12 mouse cellular contexts compared by ENCODE assay signal in genomic region chr12:45072185-45072584, GRCm38 (mm10). TPM values are rescaled to one million over a fixed set of nuclear protein-coding genes. Genes with fewer than 3 reads are reported as not detected.
DNase-seq lines count a peak whose midpoint lies in the region; ATAC-seq lines count a peak whose summit lies in the region.
"Had no signal": no experiment of that assay in that cellular context is flagged by ENCODE, and none has a peak within 500 bp of the region (broad histone marks: within the 10 kb centered on the region; RNA-seq: fewer than 3 reads in every experiment).

No protein-coding gene starts in this region.

- H3K4me3 ChIP-seq in heart, embryonic 12.5 days = no peak overlapping the region
- H3K4me3 ChIP-seq in heart, embryonic 11.5 days (ENCODE audit: low read depth, low read length) = no peak overlapping the region
- peak overlapping the region; percentile 5; the same call in 1 of the 2 replicates for H3K4me3 ChIP-seq in brown adipose tissue, adult 24 weeks (ENCODE audit: insufficient read depth, low read depth, low read length)

- WGBS in heart, embryonic 12.5 days = 42% methylated on average over 3 of the region's 3 CpGs
- WGBS in heart, embryonic 11.5 days (ENCODE audit: insufficient replicate concordance) = 41% methylated on average over 3 of the region's 3 CpGs

- no peaks in the 10 kb centered on the region for H3K27me3 ChIP-seq in heart, embryonic 12.5 days (replicated peaks)
- H3K27me3 ChIP-seq in heart, embryonic 11.5 days (ENCODE audit: control insufficient read depth, insufficient read depth, low read length) = no peaks in the 10 kb centered on the region

- H3K36me3 ChIP-seq in heart, embryonic 12.5 days = no peaks in the 10 kb centered on the region
- no peaks in the 10 kb centered on the region for H3K36me3 ChIP-seq in heart, embryonic 11.5 days (ENCODE audit: control insufficient read depth, insufficient read depth, low read length)
- H3K36me3 ChIP-seq: G1E; midbrain, embryonic 12.5 days had no signal

- no peak overlapping the region for H3K9ac ChIP-seq in heart, embryonic 12.5 days
- no peak overlapping the region for H3K9ac ChIP-seq in heart, embryonic 11.5 days (ENCODE audit: low read depth, low read length)

- intact Hi-C loops in left cerebral cortex, postnatal 25 days (cut with DNase I) = loop anchor here (2.0 to 5.0 kb wide), 2 partner anchors 100 to 223 kb away; no protein-coding TSS in a partner anchor

- no peak for ATAC-seq in heart, embryonic 12.5 days (ENCODE audit: insufficient number of reproducible peaks, low FRiP score)
- ATAC-seq in heart, embryonic 11.5 days (replicated peaks; ENCODE audit: insufficient number of reproducible peaks, low FRiP score, low TSS enrichment) = no peak
- ATAC-seq in activated CD4-positive, CD25-positive, alpha-beta regulatory T cell, adult 4 months = no peak
- ATAC-seq in monocyte, adult 5-6 weeks (replicated peaks; ENCODE audit: insufficient number of reproducible peaks, low FRiP score, low TSS enrichment, poor library complexity, severe bottlenecking) = no peak

- H3K4me2 ChIP-seq in heart, embryonic 12.5 days = peak overlapping the region; percentile 92; the same call in 1 of the 2 replicates
- no peak overlapping the region for H3K4me2 ChIP-seq in heart, embryonic 11.5 days

- DNase-seq in 416B (ENCODE audit: low read depth) = peak; percentile 17
- DNase-seq in kidney, postnatal 25 days = peak; percentile 18 to 44
- DNase-seq in left cerebral cortex, postnatal 25 days (ENCODE audit: low spot score in 2 of 2) = no peak
- DNase-seq: gastrocnemius, postnatal 36 days; thymus, postnatal 4 days had no signal

- H3K9me3 ChIP-seq in heart, embryonic 12.5 days (replicated peaks) = no peaks in the 10 kb centered on the region
- H3K9me3 ChIP-seq in heart, embryonic 11.5 days (replicated peaks; ENCODE audit: control insufficient read depth, low read length) = no peaks in the 10 kb centered on the region
- H3K9me3 ChIP-seq: midbrain, embryonic 12.5 days had no signal

- peaks cover 29% of the 10 kb centered on the region for H3K4me1 ChIP-seq in heart, embryonic 12.5 days (replicated peaks)
- peaks cover 10% of the 10 kb centered on the region for H3K4me1 ChIP-seq in heart, embryonic 11.5 days (ENCODE audit: control insufficient read depth, insufficient read depth, low read length)
- peaks cover 12% of the 10 kb centered on the region; the same call in 1 of the 2 replicates for H3K4me1 ChIP-seq in brown adipose tissue, adult 24 weeks (ENCODE audit: control insufficient read depth, insufficient read depth, insufficient read length, low read length)

- H3K27ac ChIP-seq in heart, embryonic 12.5 days (ENCODE audit: poor library complexity, severe bottlenecking) = no peak overlapping the region
- no peak overlapping the region for H3K27ac ChIP-seq in heart, embryonic 11.5 days (ENCODE audit: low read depth, low read length)
- no peak overlapping the region for H3K27ac ChIP-seq in brown adipose tissue, adult 24 weeks (replicated peaks; ENCODE audit: low read depth, low read length)
- H3K27ac ChIP-seq: midbrain, embryonic 12.5 days had no signal

RNA-seq across cellular contexts. Expression of gene Stxbp6, which starts 2.3 kb away (rescaled TPM):
- polyA plus RNA-seq in heart, embryonic 12.5 days (2016; fragmentation: Nextera tagmentation; extraction: Ambion mirVana) = 11.6 and 14.4 TPM in 2 replicates
- 9.9 and 11.0 TPM in 2 replicates for polyA plus RNA-seq in heart, embryonic 11.5 days (2014; fragmentation: Nextera tagmentation; extraction: Ambion mirVana)
- 4.4 and 6.8 TPM in 2 replicates for polyA plus RNA-seq in brown adipose tissue, adult 24 weeks (2012; ENCODE audit: insufficient read depth, insufficient read length, missing spikeins)
- not detected for polyA plus RNA-seq in activated CD4-positive, CD25-positive, alpha-beta regulatory T cell, adult 4 months (2017; shearing (Covaris generic))
- total RNA-seq in monocyte, adult 5-6 weeks (2017) = 2.1 to 9.1 TPM (median 3.5 TPM) in 3 replicates
- total RNA-seq in left cerebral cortex, postnatal 25 days (2021) = 10 to 100 TPM; 52.2 to 67.1 TPM
- polyA plus RNA-seq: G1E had no signal

Comparison
In these comparisons a context has a peak if more than half of its experiments do, and no peak if none do; other contexts are left out.
1. DNase-seq: peak in 416B (single experiment) and kidney, postnatal 25 days (2 of 2); none in left cerebral cortex, postnatal 25 days (0 of 2).